Mouse (Mus musculus) small intestine, adult 2 months (tissue): ENCODE data around the gene Ccdc85b. TPM values are rescaled to one million over a fixed set of nuclear protein-coding genes. Genes with fewer than 3 reads are reported as not detected.
A peak's percentile ranks its signal among the peaks of the same experiment; 100 is the strongest.
"Not testable (repeated sequence)": the region's sequence is repeated elsewhere in the genome, so short reads cannot be mapped to it uniquely, and the experiment has no call there.

Experiments used
- H3K27ac ChIP-seq: fragments of 200-500 bp; 2 replicates; pipeline ENCODE4 v1.5.1; 2012; ENCODE audit warnings: low read depth, low read length, control low read depth, inconsistent platforms; ENCODE audit not compliant: insufficient read depth
- H3K27me3 ChIP-seq: fragments of 200-500 bp; 2 replicates; pipeline ENCODE4 v1.6.1; 2012; ENCODE audit warnings: mild to moderate bottlenecking, moderate library complexity, low read length, inconsistent platforms; ENCODE audit not compliant: control insufficient read depth, insufficient read depth
- H3K36me3 ChIP-seq: fragments of 200-500 bp; 2 replicates; pipeline ENCODE4 v1.6.1; 2012; ENCODE audit warnings: mild to moderate bottlenecking, low read length, control low read depth, inconsistent platforms; ENCODE audit not compliant: control insufficient read depth, insufficient read depth
- H3K4me1 ChIP-seq: fragments of 200-500 bp; 2 replicates; pipeline ENCODE4 v1.6.1; 2012; ENCODE audit warnings: low read length, inconsistent platforms, mixed read lengths; ENCODE audit not compliant: control insufficient read depth, insufficient read depth, insufficient read length
- H3K4me3 ChIP-seq: fragments of 200-500 bp; 2 replicates; pipeline ENCODE4 v1.5.1; 2012; ENCODE audit warnings: low read depth, mild to moderate bottlenecking, control low read depth, inconsistent platforms, low read length, moderate library complexity
- CTCF ChIP-seq: fragments of 200-500 bp; IDR thresholded peaks from 2 replicates; pipeline ENCODE4 v1.5.1; 2012; ENCODE audit warnings: low read depth, mild to moderate bottlenecking, control low read depth, inconsistent platforms, low read length, moderate library complexity, mixed read lengths; ENCODE audit not compliant: insufficient replicate concordance, insufficient read length; ENCODE audit errors: extremely low read depth
- POLR2A ChIP-seq: fragments of 200-500 bp; IDR thresholded peaks from 2 replicates; pipeline ENCODE4 v1.6.1; 2012; ENCODE audit warnings: low read depth, mild to moderate bottlenecking, control low read depth, inconsistent platforms, low read length, moderate library complexity
- WGBS: fragments of 180-500 bp; shearing (Covaris S2); methylation state at CpG from one replicate; pipeline ENCODE4 v1.1.7; 2018; 5-methylcytosine and 5-hydroxymethylcytosine counted together
- polyA plus RNA-seq: library from polyadenylated mRNA; depleted of rRNA; stranded (reverse); fragments of >200 nt; gene quantifications from 2 replicates; pipeline ENCODE4 v1.2.3, GENCODE M21; 2012

The Ccdc85b gene
- polyA plus RNA-seq, 1 experiment, result 4.4 TPM

- TF ChIP-seq POLR2A (peak; percentile 78), CTCF (peak; percentile 12; the same call in 1 of the 2 replicates)
- H3K36me3 ChIP-seq, result peaks cover 31% of the 10 kb centered on the region
- under 1% methylated on average over 59 of the region's 59 CpGs for WGBS
- peak overlapping the region; percentile 100 for H3K27ac ChIP-seq
- peak overlapping the region; percentile 89 for H3K4me3 ChIP-seq
- H3K4me1 ChIP-seq, result peaks cover 13% of the 10 kb centered on the region; the same call in 1 of the 2 replicates
- H3K27me3 ChIP-seq, result no peaks in the 10 kb centered on the region
Measured at GRCm38 (mm10) chr19:5490898-5491708, 33.4 kb upstream of the Ccdc85b start.

- Histone ChIP-seq H3K27me3 (no peaks in the 10 kb centered on the region), H3K36me3 (peaks cover 24% of the 10 kb centered on the region), H3K4me1 (peaks cover 15% of the 10 kb centered on the region; the same call in 1 of the 2 replicates), H3K27ac (peak within 1 kb of the TSS; percentile 100), H3K4me3 (peak within 1 kb of the TSS; percentile 90)
- under 1% methylated on average over 62 of the region's 62 CpGs for WGBS
- peak; percentile 99 for TF ChIP-seq POLR2A
- TF ChIP-seq CTCF, result no peak
Measured at GRCm38 (mm10) chr19:5490313-5490897, 32.7 kb upstream of the Ccdc85b start, which contains the start of gene Cfl1. TSS of gene Cfl1 (plus strand) at chr19:5490455.

- Histone ChIP-seq H3K27ac (peak overlapping the region; percentile 97), H3K36me3 (peaks cover 20% of the 10 kb centered on the region), H3K4me1 (peaks cover 13% of the 10 kb centered on the region; the same call in 1 of the 2 replicates)
- not testable (repeated sequence) for H3K4me3 ChIP-seq, H3K27me3 ChIP-seq
- WGBS, result 17% methylated on average over 10 of the region's 10 CpGs
Measured at GRCm38 (mm10) chr19:5489721-5490120, 32.0 kb upstream of the Ccdc85b start.

- H3K27ac ChIP-seq, result peak overlapping the region; percentile 99
- WGBS, result 1% methylated on average over 26 of the region's 26 CpGs
- peaks cover 12% of the 10 kb centered on the region; the same call in 1 of the 2 replicates for H3K4me1 ChIP-seq
- no peaks in the 10 kb centered on the region for H3K27me3 ChIP-seq
- peak overlapping the region; percentile 90 for H3K4me3 ChIP-seq
- TF ChIP-seq CTCF (no peak), POLR2A (peak; percentile 81)
- peaks cover 18% of the 10 kb centered on the region for H3K36me3 ChIP-seq
Measured at GRCm38 (mm10) chr19:5488878-5489571, 31.3 kb upstream of the Ccdc85b start.

GRCm38 (mm10) chr19:5487768-5488550 lies 30.3 kb upstream of the Ccdc85b start, which contains the start of gene Mus81:
TSS of gene Mus81 (minus strand) at chr19:5488402.
- H3K36me3 ChIP-seq, result peaks cover 9% of the 10 kb centered on the region
- H3K27me3 ChIP-seq, result no peaks in the 10 kb centered on the region
- H3K27ac ChIP-seq, result peak within 1 kb of the TSS; percentile 99
- under 1% methylated on average over 39 of the region's 39 CpGs for WGBS
- TF ChIP-seq POLR2A (peak; percentile 69; the same call in 1 of the 2 replicates), CTCF (peak; percentile 92)
- peak within 1 kb of the TSS; percentile 90 for H3K4me3 ChIP-seq
- peaks cover 11% of the 10 kb centered on the region; the same call in 1 of the 2 replicates for H3K4me1 ChIP-seq

- H3K4me1 ChIP-seq, result peaks cover 8% of the 10 kb centered on the region; the same call in 1 of the 2 replicates
- TF ChIP-seq POLR2A (no peak), CTCF (no peak)
- no peak overlapping the region for H3K4me3 ChIP-seq
- no peaks in the 10 kb centered on the region for H3K27me3 ChIP-seq
- WGBS, result 50% methylated on average over 4 of the region's 4 CpGs
- peaks cover 7% of the 10 kb centered on the region; the same call in 1 of the 2 replicates for H3K36me3 ChIP-seq
- no peak overlapping the region for H3K27ac ChIP-seq
Measured at GRCm38 (mm10) chr19:5486771-5487170, 29.1 kb upstream of the Ccdc85b start.
